Mouse (Mus musculus) cerebellum, adult 11 months (tissue): ENCODE data around the gene Aspdh.

ENCODE experiments used
- DNase-seq: peaks from one replicate; pipeline ENCODE4 v3.0.0; 2022

The Aspdh gene

DNA sequence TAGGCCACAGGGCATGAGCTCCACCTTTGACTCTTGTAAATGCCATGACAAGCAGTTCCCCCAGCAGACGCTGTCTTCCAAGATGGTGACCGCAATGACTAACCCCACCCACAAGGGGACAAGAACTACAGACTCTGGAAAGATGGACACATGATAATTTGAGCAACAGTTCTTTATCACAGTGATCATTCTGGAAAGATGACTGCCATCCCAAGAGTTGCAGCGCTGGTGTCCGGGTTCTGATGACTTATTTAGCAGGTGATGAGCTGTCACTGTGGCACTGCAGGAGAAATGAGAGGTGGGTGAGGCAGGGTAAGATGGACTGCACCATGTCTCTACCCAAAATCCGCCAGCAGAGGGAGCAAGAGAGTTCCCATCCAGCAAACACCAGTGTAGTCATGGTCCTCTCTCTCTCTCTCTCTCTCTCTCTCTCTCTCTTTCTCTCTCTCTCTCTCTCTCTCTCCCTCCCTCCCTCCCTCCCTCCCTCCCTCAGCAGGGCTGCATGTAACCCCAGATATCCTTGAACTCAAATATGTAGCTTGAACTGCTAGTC, 36.4 kb downstream of the Aspdh start:
- peak; percentile 70 for DNase-seq

DNA sequence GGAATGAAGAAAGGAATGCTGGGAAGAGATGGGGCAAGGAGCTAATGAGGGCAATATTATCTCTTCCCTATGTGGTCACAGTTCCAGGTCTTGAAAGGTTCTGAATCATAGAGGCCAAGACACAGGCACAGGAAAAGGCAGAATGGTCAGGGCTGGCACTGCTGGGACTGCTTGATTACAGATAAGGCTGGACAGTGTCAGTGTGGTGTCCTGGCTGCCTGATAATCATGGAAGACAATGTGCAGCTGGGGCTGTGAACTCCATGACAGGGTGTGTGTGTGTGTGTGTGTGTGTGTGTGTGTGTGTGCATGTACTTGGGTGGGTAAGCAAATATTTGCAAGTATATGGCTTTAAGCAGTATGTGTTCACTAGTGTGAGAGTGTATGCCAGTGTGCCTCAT, 42.3 kb downstream of the Aspdh start:
- DNase-seq: no peak
